Mouse (Mus musculus): ENCODE measurements around the gene Cux2. TPM values are rescaled to one million over a fixed set of nuclear protein-coding genes. Genes with fewer than 3 reads are reported as not detected.

Cux2 gene
- 0.62 TPM for polyA plus RNA-seq (2012; fragmentation: generic; extraction: Trizol)

GRCm38 (mm10) chr5:122050017-122050831 lies at the start of gene Cux2:
TSS of gene Cux2 (minus strand) at chr5:122050102.
- no peaks in the 10 kb centered on the region for H3K36me3 ChIP-seq (ENCODE audit: control insufficient read depth, insufficient read depth)
- H3ac ChIP-seq (ENCODE audit: control insufficient read depth, insufficient read length) = peak within 1 kb of the TSS; percentile 74
- H3K27me3 ChIP-seq (ENCODE audit: control insufficient read depth, insufficient read depth, insufficient read length) = peaks cover 56% of the 10 kb centered on the region
- H3K79me2 ChIP-seq (ENCODE audit: control insufficient read depth, insufficient read depth) = no peaks in the 10 kb centered on the region
- H3K4me3 ChIP-seq = no peak within 1 kb of the TSS
- H3K4me2 ChIP-seq (ENCODE audit: low read depth) = peak within 1 kb of the TSS; percentile 62
- TF ChIP-seq MAX (IDR thresholded peaks at IDR 0.05; ENCODE audit: low read depth) = no peak
- TF ChIP-seq REST (IDR thresholded peaks at IDR 0.05; ENCODE audit: insufficient read depth, insufficient read length) = no peak
- TF ChIP-seq POLR2A (IDR thresholded peaks at IDR 0.05; ENCODE audit: insufficient read length, low read depth) = no peak
- TF ChIP-seq POLR2AphosphoS2 (IDR thresholded peaks at IDR 0.05; ENCODE audit: insufficient read length, low read depth) = no peak
- no peak for TF ChIP-seq TCF3 (IDR thresholded peaks at IDR 0.05; ENCODE audit: insufficient read length, low read depth)
- TF ChIP-seq MYOD1 (IDR thresholded peaks at IDR 0.05; ENCODE audit: control insufficient read depth in 1 of 3, insufficient read length in 2 of 3, low read depth in 2 of 3) = no peak
- no peak for TF ChIP-seq E2F4 (IDR thresholded peaks at IDR 0.05; ENCODE audit: insufficient read depth)
- no peak for TF ChIP-seq TCF12 (IDR thresholded peaks at IDR 0.05; ENCODE audit: insufficient read depth, poor library complexity, severe bottlenecking)
- TF ChIP-seq MYOG (IDR thresholded peaks at IDR 0.05; ENCODE audit: control insufficient read depth in 1 of 3, insufficient read depth in 1 of 3, insufficient read length in 2 of 3, low read depth in 2 of 3) = no peak
- TF ChIP-seq SRF (IDR thresholded peaks at IDR 0.05; ENCODE audit: control insufficient read depth, insufficient read length, low read depth) = no peak
- TF ChIP-seq USF1 (IDR thresholded peaks at IDR 0.05; ENCODE audit: low read depth) = no peak
- TF ChIP-seq CEBPB (IDR thresholded peaks at IDR 0.05; ENCODE audit: insufficient read depth, poor library complexity, severe bottlenecking) = no peak

GRCm38 (mm10) chr5:122094439-122094838 lies 44.5 kb upstream of the Cux2 start:
- peak in 1 of 3 experiments; percentile 32 for TF ChIP-seq MYOD1 (IDR thresholded peaks at IDR 0.05; ENCODE audit: control insufficient read depth in 1 of 3, insufficient read length in 2 of 3, low read depth in 2 of 3)
- no peak for TF ChIP-seq REST (IDR thresholded peaks at IDR 0.05; ENCODE audit: insufficient read depth, insufficient read length)
- Histone ChIP-seq H3K4me2 (ENCODE audit: low read depth) (no peak overlapping the region), H3K36me3 (ENCODE audit: control insufficient read depth, insufficient read depth) (no peaks in the 10 kb centered on the region), H3K4me3 (no peak overlapping the region), H3K27me3 (ENCODE audit: control insufficient read depth, insufficient read depth, insufficient read length) (peaks cover 39% of the 10 kb centered on the region), H3K79me2 (ENCODE audit: control insufficient read depth, insufficient read depth) (no peaks in the 10 kb centered on the region), H3ac (ENCODE audit: control insufficient read depth, insufficient read length) (no peak overlapping the region)

GRCm38 (mm10) chr5:122093734-122094133 lies 43.8 kb upstream of the Cux2 start:
- Histone ChIP-seq H3K4me3 (no peak overlapping the region), H3ac (ENCODE audit: control insufficient read depth, insufficient read length) (no peak overlapping the region), H3K4me2 (ENCODE audit: low read depth) (no peak overlapping the region), H3K79me2 (ENCODE audit: control insufficient read depth, insufficient read depth) (no peaks in the 10 kb centered on the region), H3K36me3 (ENCODE audit: control insufficient read depth, insufficient read depth) (no peaks in the 10 kb centered on the region), H3K27me3 (ENCODE audit: control insufficient read depth, insufficient read depth, insufficient read length) (peaks cover 33% of the 10 kb centered on the region)
- no peak for TF ChIP-seq CEBPB (IDR thresholded peaks at IDR 0.05; ENCODE audit: insufficient read depth, poor library complexity, severe bottlenecking)
- no peak for TF ChIP-seq SRF (IDR thresholded peaks at IDR 0.05; ENCODE audit: control insufficient read depth, insufficient read length, low read depth)
- no peak for TF ChIP-seq POLR2AphosphoS2 (IDR thresholded peaks at IDR 0.05; ENCODE audit: insufficient read length, low read depth)
- TF ChIP-seq MYOD1 (IDR thresholded peaks at IDR 0.05; ENCODE audit: control insufficient read depth in 1 of 3, insufficient read length in 2 of 3, low read depth in 2 of 3) = no peak
- no peak for TF ChIP-seq USF1 (IDR thresholded peaks at IDR 0.05; ENCODE audit: low read depth)

GRCm38 (mm10) chr5:122092794-122093193 lies 42.9 kb upstream of the Cux2 start:
- H3ac ChIP-seq (ENCODE audit: control insufficient read depth, insufficient read length) = no peak overlapping the region
- no peaks in the 10 kb centered on the region for H3K36me3 ChIP-seq (ENCODE audit: control insufficient read depth, insufficient read depth)
- peaks cover 26% of the 10 kb centered on the region for H3K27me3 ChIP-seq (ENCODE audit: control insufficient read depth, insufficient read depth, insufficient read length)
- no peak overlapping the region for H3K4me3 ChIP-seq
- TF ChIP-seq MYOG (IDR thresholded peaks at IDR 0.05; ENCODE audit: control insufficient read depth in 1 of 3, insufficient read depth in 1 of 3, insufficient read length in 2 of 3, low read depth in 2 of 3) (peak; percentile 59 to 93 (median 75)), SRF (IDR thresholded peaks at IDR 0.05; ENCODE audit: control insufficient read depth, insufficient read length, low read depth) (no peak), TCF3 (IDR thresholded peaks at IDR 0.05; ENCODE audit: insufficient read length, low read depth) (no peak), MAX (IDR thresholded peaks at IDR 0.05; ENCODE audit: low read depth) (no peak), MYOD1 (IDR thresholded peaks at IDR 0.05; ENCODE audit: control insufficient read depth in 1 of 3, insufficient read length in 2 of 3, low read depth in 2 of 3) (peak; percentile 62 to 96 (median 71))
- H3K4me2 ChIP-seq (ENCODE audit: low read depth) = no peak overlapping the region
- no peaks in the 10 kb centered on the region for H3K79me2 ChIP-seq (ENCODE audit: control insufficient read depth, insufficient read depth)

GRCm38 (mm10) chr5:122091070-122091469 lies 41.2 kb upstream of the Cux2 start:
- H3K27me3 ChIP-seq (ENCODE audit: control insufficient read depth, insufficient read depth, insufficient read length) = peaks cover 17% of the 10 kb centered on the region
- no peak overlapping the region for H3ac ChIP-seq (ENCODE audit: control insufficient read depth, insufficient read length)
- H3K36me3 ChIP-seq (ENCODE audit: control insufficient read depth, insufficient read depth) = no peaks in the 10 kb centered on the region
- H3K4me3 ChIP-seq = no peak overlapping the region
- no peaks in the 10 kb centered on the region for H3K79me2 ChIP-seq (ENCODE audit: control insufficient read depth, insufficient read depth)
- no peak overlapping the region for H3K4me2 ChIP-seq (ENCODE audit: low read depth)
- TF ChIP-seq TCF3 (IDR thresholded peaks at IDR 0.05; ENCODE audit: insufficient read length, low read depth) (no peak), E2F4 (IDR thresholded peaks at IDR 0.05; ENCODE audit: insufficient read depth) (no peak), POLR2A (IDR thresholded peaks at IDR 0.05; ENCODE audit: insufficient read length, low read depth) (no peak), MAX (IDR thresholded peaks at IDR 0.05; ENCODE audit: low read depth) (no peak), MYOG (IDR thresholded peaks at IDR 0.05; ENCODE audit: control insufficient read depth in 1 of 3, insufficient read depth in 1 of 3, insufficient read length in 2 of 3, low read depth in 2 of 3) (no peak), SRF (IDR thresholded peaks at IDR 0.05; ENCODE audit: control insufficient read depth, insufficient read length, low read depth) (no peak), REST (IDR thresholded peaks at IDR 0.05; ENCODE audit: insufficient read depth, insufficient read length) (no peak), TCF12 (IDR thresholded peaks at IDR 0.05; ENCODE audit: insufficient read depth, poor library complexity, severe bottlenecking) (no peak), CEBPB (IDR thresholded peaks at IDR 0.05; ENCODE audit: insufficient read depth, poor library complexity, severe bottlenecking) (no peak), POLR2AphosphoS2 (IDR thresholded peaks at IDR 0.05; ENCODE audit: insufficient read length, low read depth) (no peak), USF1 (IDR thresholded peaks at IDR 0.05; ENCODE audit: low read depth) (no peak), MYOD1 (IDR thresholded peaks at IDR 0.05; ENCODE audit: control insufficient read depth in 1 of 3, insufficient read length in 2 of 3, low read depth in 2 of 3) (no peak)

All from myocyte (in vitro differentiated cells).